Mouse (Mus musculus): ENCODE data around the gene Rnaseh2a. TPM values are rescaled to one million over a fixed set of nuclear protein-coding genes. Genes with fewer than 3 reads are reported as not detected.

Gene Rnaseh2a
- polyA plus RNA-seq, 1 experiment from 2014 or later = 91.6 TPM

- no peak for ATAC-seq (ENCODE audit: low read depth)
- H3K4me1 ChIP-seq (ENCODE audit: control insufficient read depth, low read depth, low read length) = peaks cover 69% of the 10 kb centered on the region
- peak overlapping the region; percentile 64 for H3K4me3 ChIP-seq (ENCODE audit: low read depth, low read length)
- H3K9ac ChIP-seq (ENCODE audit: low read depth, low read length) = peak overlapping the region; percentile 66; the same call in 1 of the 2 replicates
- peak overlapping the region; percentile 86 for H3K27ac ChIP-seq (ENCODE audit: low read length)
- H3K27me3 ChIP-seq (ENCODE audit: control insufficient read depth, insufficient read depth, low read depth, low read length) = no peaks in the 10 kb centered on the region
- no peaks in the 10 kb centered on the region for H3K36me3 ChIP-seq (ENCODE audit: control insufficient read depth, insufficient read depth)
- H3K4me2 ChIP-seq (ENCODE audit: low read depth, low read length) = peak overlapping the region; percentile 99
- H3K9me3 ChIP-seq (replicated peaks; ENCODE audit: control insufficient read depth, low read length) = no peaks in the 10 kb centered on the region
- 17% methylated on average over 8 of the region's 8 CpGs for WGBS (ENCODE audit: insufficient replicate concordance)
Observed at GRCm38 (mm10) chr8:84986379-84986945, 16.9 kb upstream of the Rnaseh2a start.

DNA sequence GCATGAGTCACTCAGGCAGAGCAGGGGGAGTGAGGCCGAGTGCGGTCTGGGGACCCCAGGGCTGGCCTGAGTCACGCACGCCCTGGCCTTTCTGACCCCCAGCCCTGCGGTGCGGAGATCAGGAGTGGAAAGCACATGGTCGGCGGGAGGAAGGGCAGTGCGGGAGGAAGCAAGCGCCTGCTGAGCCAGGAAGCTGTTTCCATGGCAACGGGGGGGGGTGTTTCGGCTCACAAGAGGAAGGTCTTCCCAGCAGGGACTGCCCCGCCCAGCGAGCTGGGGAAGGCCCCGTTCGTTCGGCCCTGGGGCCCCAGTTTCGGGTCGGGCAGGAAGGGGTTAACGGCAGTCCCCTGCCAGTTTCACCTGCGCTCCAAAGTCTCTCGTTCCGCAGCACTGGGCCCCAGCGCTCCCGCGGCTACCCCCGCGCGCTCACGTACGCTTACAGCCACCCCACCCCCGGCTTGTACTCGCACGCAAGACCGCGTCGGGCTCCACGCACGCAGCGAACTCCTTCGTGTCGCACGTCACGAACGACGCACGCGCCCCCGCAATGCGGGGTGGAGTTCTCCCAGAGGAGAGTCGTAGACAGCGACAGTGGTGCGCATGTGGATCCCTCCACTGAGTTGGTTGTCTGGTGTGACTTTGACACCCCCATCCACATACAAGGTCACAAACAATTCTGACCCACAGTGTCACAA is 16.3 kb upstream of the Rnaseh2a start:
- Histone ChIP-seq H3K4me2 (ENCODE audit: low read depth, low read length) (peak overlapping the region; percentile 99), H3K4me1 (ENCODE audit: control insufficient read depth, low read depth, low read length) (peaks cover 71% of the 10 kb centered on the region), H3K4me3 (ENCODE audit: low read depth, low read length) (peak overlapping the region; percentile 64), H3K9ac (ENCODE audit: low read depth, low read length) (peak overlapping the region; percentile 66), H3K9me3 (replicated peaks; ENCODE audit: control insufficient read depth, low read length) (no peaks in the 10 kb centered on the region), H3K27me3 (ENCODE audit: control insufficient read depth, insufficient read depth, low read depth, low read length) (no peaks in the 10 kb centered on the region), H3K27ac (ENCODE audit: low read length) (peak overlapping the region; percentile 86), H3K36me3 (ENCODE audit: control insufficient read depth, insufficient read depth) (no peaks in the 10 kb centered on the region)
- peak; percentile 20 for ATAC-seq (ENCODE audit: low read depth)
- WGBS (ENCODE audit: insufficient replicate concordance) = under 1% methylated on average over 53 of the region's 53 CpGs

GRCm38 (mm10) chr8:84985049-84985683 is 15.6 kb upstream of the Rnaseh2a start:
- ATAC-seq (ENCODE audit: low read depth) = no peak
- H3K27me3 ChIP-seq (ENCODE audit: control insufficient read depth, insufficient read depth, low read depth, low read length) = no peaks in the 10 kb centered on the region
- peaks cover 73% of the 10 kb centered on the region for H3K4me1 ChIP-seq (ENCODE audit: control insufficient read depth, low read depth, low read length)
- H3K4me2 ChIP-seq (ENCODE audit: low read depth, low read length) = peak overlapping the region; percentile 99
- peak overlapping the region; percentile 86 for H3K27ac ChIP-seq (ENCODE audit: low read length)
- WGBS (ENCODE audit: insufficient replicate concordance) = under 1% methylated on average over 23 of the region's 23 CpGs
- no peaks in the 10 kb centered on the region for H3K9me3 ChIP-seq (replicated peaks; ENCODE audit: control insufficient read depth, low read length)
- no peaks in the 10 kb centered on the region for H3K36me3 ChIP-seq (ENCODE audit: control insufficient read depth, insufficient read depth)
- H3K4me3 ChIP-seq (ENCODE audit: low read depth, low read length) = peak overlapping the region; percentile 64
- peak overlapping the region; percentile 66 for H3K9ac ChIP-seq (ENCODE audit: low read depth, low read length)

GRCm38 (mm10) chr8:84984294-84985048 is 14.9 kb upstream of the Rnaseh2a start:
- H3K4me2 ChIP-seq (ENCODE audit: low read depth, low read length) = peak overlapping the region; percentile 99
- H3K27me3 ChIP-seq (ENCODE audit: control insufficient read depth, insufficient read depth, low read depth, low read length) = no peaks in the 10 kb centered on the region
- peak; percentile 57 for ATAC-seq (ENCODE audit: low read depth)
- H3K36me3 ChIP-seq (ENCODE audit: control insufficient read depth, insufficient read depth) = no peaks in the 10 kb centered on the region
- peak overlapping the region; percentile 86 for H3K27ac ChIP-seq (ENCODE audit: low read length)
- peaks cover 80% of the 10 kb centered on the region for H3K4me1 ChIP-seq (ENCODE audit: control insufficient read depth, low read depth, low read length)
- peak overlapping the region; percentile 66; the same call in 1 of the 2 replicates for H3K9ac ChIP-seq (ENCODE audit: low read depth, low read length)
- peak overlapping the region; percentile 64; the same call in 1 of the 2 replicates for H3K4me3 ChIP-seq (ENCODE audit: low read depth, low read length)
- H3K9me3 ChIP-seq (replicated peaks; ENCODE audit: control insufficient read depth, low read length) = no peaks in the 10 kb centered on the region
- 21% methylated on average over 16 of the region's 16 CpGs for WGBS (ENCODE audit: insufficient replicate concordance)

GRCm38 (mm10) chr8:84982499-84983011 is 13.0 kb upstream of the Rnaseh2a start:
- Histone ChIP-seq H3K36me3 (ENCODE audit: control insufficient read depth, insufficient read depth) (no peaks in the 10 kb centered on the region), H3K27ac (ENCODE audit: low read length) (peak overlapping the region; percentile 23), H3K4me3 (ENCODE audit: low read depth, low read length) (no peak overlapping the region), H3K4me1 (ENCODE audit: control insufficient read depth, low read depth, low read length) (peaks cover 92% of the 10 kb centered on the region), H3K4me2 (ENCODE audit: low read depth, low read length) (no peak overlapping the region), H3K9ac (ENCODE audit: low read depth, low read length) (peak overlapping the region; percentile 2; the same call in 1 of the 2 replicates), H3K9me3 (replicated peaks; ENCODE audit: control insufficient read depth, low read length) (no peaks in the 10 kb centered on the region), H3K27me3 (ENCODE audit: control insufficient read depth, insufficient read depth, low read depth, low read length) (peaks cover 9% of the 10 kb centered on the region)
- ATAC-seq (ENCODE audit: low read depth) = no peak
- 30% methylated on average over 3 of the region's 3 CpGs for WGBS (ENCODE audit: insufficient replicate concordance)

DNA sequence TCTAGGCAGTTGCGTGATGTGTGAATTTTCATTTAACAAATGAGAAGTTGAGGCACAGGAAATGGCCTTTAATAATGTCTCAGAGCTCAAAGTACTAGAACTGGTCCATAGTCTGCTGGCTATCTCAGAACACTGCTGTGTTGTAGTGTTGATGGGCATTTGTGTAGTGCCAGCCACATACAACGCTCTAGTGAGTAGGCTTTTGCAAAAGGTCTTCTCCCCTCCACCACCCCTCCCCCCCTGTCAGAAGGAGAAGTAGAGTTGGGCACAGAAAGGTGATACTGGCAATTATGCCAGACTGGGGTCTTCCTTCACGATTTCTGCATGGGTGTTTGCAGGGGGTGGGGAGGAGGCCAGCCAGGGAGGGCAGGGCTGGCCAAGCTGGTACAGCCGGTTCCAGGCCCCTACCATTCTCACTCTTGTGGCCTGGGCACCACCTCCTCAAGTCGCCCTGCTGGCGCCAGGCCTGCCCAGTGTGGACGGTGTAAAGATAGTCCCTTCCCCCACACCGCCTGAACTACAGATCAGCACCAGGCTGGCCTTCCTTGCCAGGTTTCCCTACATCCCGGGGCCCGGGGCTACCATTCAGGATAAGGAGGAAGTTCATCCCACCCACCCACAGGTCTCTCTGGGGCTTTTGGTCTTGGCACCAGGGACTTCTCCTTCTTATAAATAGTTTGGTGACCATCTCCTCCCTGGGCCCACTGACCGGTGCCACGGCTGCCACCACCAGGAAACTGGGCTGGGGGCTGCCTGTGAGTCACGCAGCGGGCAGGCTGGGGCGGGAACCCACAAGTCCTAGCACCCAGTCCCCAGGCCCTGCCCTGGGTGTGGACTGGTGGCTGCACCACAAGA is 12.3 kb upstream of the Rnaseh2a start:
- Histone ChIP-seq H3K4me2 (ENCODE audit: low read depth, low read length) (no peak overlapping the region), H3K9ac (ENCODE audit: low read depth, low read length) (peak overlapping the region; percentile 2; the same call in 1 of the 2 replicates), H3K4me3 (ENCODE audit: low read depth, low read length) (no peak overlapping the region), H3K4me1 (ENCODE audit: control insufficient read depth, low read depth, low read length) (peaks cover 95% of the 10 kb centered on the region), H3K9me3 (replicated peaks; ENCODE audit: control insufficient read depth, low read length) (no peaks in the 10 kb centered on the region), H3K27me3 (ENCODE audit: control insufficient read depth, insufficient read depth, low read depth, low read length) (peaks cover 9% of the 10 kb centered on the region), H3K36me3 (ENCODE audit: control insufficient read depth, insufficient read depth) (no peaks in the 10 kb centered on the region), H3K27ac (ENCODE audit: low read length) (peak overlapping the region; percentile 23)
- no peak for ATAC-seq (ENCODE audit: low read depth)
- 55% methylated on average over 15 of the region's 15 CpGs for WGBS (ENCODE audit: insufficient replicate concordance)

DNA sequence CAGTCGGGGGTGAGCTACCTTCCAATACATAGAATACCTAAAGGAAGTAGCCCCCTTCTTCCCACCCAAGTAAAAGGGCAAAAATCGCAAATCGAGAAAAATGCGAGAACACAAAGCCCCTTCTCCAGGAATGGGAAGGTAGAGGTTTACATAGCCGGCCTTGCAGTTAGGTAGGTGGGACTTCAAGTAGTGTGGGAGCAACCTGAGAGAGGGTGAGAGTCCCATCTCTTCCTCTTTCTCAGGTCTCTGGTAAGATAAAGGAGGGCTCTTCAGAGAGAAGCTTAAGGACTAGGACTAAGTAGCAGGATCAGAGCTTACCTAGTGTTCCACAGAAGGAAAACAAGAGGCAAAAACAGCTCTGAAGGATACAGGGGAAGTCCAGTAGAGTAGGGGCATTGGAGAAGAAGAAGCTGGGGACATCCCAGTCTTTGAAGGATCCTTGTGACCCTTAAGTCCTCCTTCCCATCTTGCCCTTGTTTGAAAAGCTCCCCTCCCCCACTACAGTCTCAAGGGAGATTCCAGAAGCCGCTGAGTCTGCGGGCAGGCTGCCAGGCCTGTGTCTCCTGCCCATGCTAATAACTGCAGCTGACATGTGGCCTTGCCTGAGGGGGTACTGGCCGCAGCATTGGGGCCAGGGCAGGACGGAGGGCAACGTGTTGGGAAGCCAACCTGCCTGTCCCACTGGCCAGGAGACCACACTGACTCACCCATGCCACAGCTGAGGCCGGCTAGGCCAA is 11.2 kb upstream of the Rnaseh2a start:
- Histone ChIP-seq H3K27me3 (ENCODE audit: control insufficient read depth, insufficient read depth, low read depth, low read length) (peaks cover 9% of the 10 kb centered on the region), H3K36me3 (ENCODE audit: control insufficient read depth, insufficient read depth) (no peaks in the 10 kb centered on the region), H3K4me1 (ENCODE audit: control insufficient read depth, low read depth, low read length) (peaks cover 94% of the 10 kb centered on the region), H3K9ac (ENCODE audit: low read depth, low read length) (peak overlapping the region; percentile 59), H3K4me2 (ENCODE audit: low read depth, low read length) (peak overlapping the region; percentile 98), H3K27ac (ENCODE audit: low read length) (peak overlapping the region; percentile 84), H3K4me3 (ENCODE audit: low read depth, low read length) (peak overlapping the region; percentile 75), H3K9me3 (replicated peaks; ENCODE audit: control insufficient read depth, low read length) (no peaks in the 10 kb centered on the region)
- ATAC-seq (ENCODE audit: low read depth) = no peak
- 51% methylated on average over 11 of the region's 11 CpGs for WGBS (ENCODE audit: insufficient replicate concordance)

Data from liver, embryonic 16.5 days (tissue).